Mouse (Mus musculus) lung, postnatal 36 days (tissue): ENCODE measurements around the gene Acot1.

ENCODE experiments used
- DNase-seq: peaks from one replicate; pipeline ENCODE4 v3.0.0; 2022; ENCODE audit warnings: mixed read lengths

Gene Acot1

DNA sequence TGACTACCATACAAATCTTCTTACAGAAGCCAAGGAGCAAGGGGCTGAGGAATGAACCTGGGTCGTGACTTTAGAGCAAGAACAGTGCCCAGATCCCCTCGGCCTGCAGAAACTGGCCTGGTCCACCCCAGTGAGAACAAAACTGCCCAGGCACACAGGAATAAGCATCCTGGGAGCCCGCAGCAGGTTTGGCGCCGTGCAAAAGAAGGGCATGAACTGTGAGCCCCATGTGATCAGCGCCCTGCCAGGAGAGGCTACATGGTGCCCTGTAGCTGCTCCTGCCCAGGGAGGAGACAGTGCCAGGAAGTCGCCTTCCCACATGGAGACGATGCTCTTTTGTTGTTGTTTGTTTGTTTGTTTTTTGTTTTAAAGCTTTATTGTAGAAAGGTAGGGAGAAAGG, 55.3 kb downstream of the Acot1 start:
- DNase-seq: no peak

- DNase-seq: no peak
These were observed 58.5 kb downstream of the Acot1 start for GRCm38 (mm10) chr12:84067752-84068151.
